In genomic region chr1:72711684-72712083, GRCm38 (mm10) we compare ENCODE assay signal across 8 mouse cellular contexts. TPM values are rescaled to one million over a fixed set of nuclear protein-coding genes. Genes with fewer than 3 reads are reported as not detected.
DNase-seq lines count a peak whose midpoint lies in the region; ATAC-seq and TF ChIP-seq lines count a peak whose summit lies in the region.

No protein-coding gene starts in this region.

- under 1% methylated on average over 17 of the region's 17 CpGs for WGBS in cerebellum, adult 2 months
- under 1% methylated on average over 17 of the region's 17 CpGs for WGBS in thymus, adult 2 months
- under 1% methylated on average over 17 of the region's 17 CpGs for WGBS in midbrain, embryonic 15.5 days

- H3K36me3 ChIP-seq in thymus, adult 2 months (ENCODE audit: control insufficient read depth, insufficient read depth, low read length), result peaks cover 27% of the 10 kb centered on the region
- H3K36me3 ChIP-seq in midbrain, embryonic 15.5 days (replicated peaks), result peaks cover 14% of the 10 kb centered on the region

- TF ChIP-seq CTCF in cerebellum, adult 2 months (IDR thresholded peaks at IDR 0.05; ENCODE audit: borderline replicate concordance, insufficient read depth, low read depth, low read length), result no peak
- no peak for TF ChIP-seq CTCF in thymus, adult 2 months (IDR thresholded peaks at IDR 0.05; ENCODE audit: borderline replicate concordance, control insufficient read depth, extremely low read depth, insufficient read depth, low read length, poor library complexity)

- H3K4me2 ChIP-seq in midbrain, embryonic 15.5 days, result peak overlapping the region; percentile 63

- peak overlapping the region; percentile 97 for H3K4me3 ChIP-seq in cerebellum, adult 2 months (replicated peaks; ENCODE audit: insufficient read depth, low read depth, low read length)
- H3K4me3 ChIP-seq in thymus, adult 2 months (ENCODE audit: control insufficient read depth, insufficient read depth, low read length), result peak overlapping the region; percentile 88
- H3K4me3 ChIP-seq in midbrain, embryonic 15.5 days, result peak overlapping the region; percentile 64

- H3K4me1 ChIP-seq in cerebellum, adult 2 months (ENCODE audit: control insufficient read depth, insufficient read depth, low read length), result peaks cover 3% of the 10 kb centered on the region
- H3K4me1 ChIP-seq in thymus, adult 2 months (replicated peaks; ENCODE audit: control insufficient read depth, insufficient read depth, low read length), result peaks cover 10% of the 10 kb centered on the region
- H3K4me1 ChIP-seq in midbrain, embryonic 15.5 days, result peaks cover 20% of the 10 kb centered on the region

- peak overlapping the region; percentile 81 for H3K9ac ChIP-seq in midbrain, embryonic 15.5 days

- no peak; the same call in 1 of the 2 replicates for ATAC-seq in midbrain, embryonic 15.5 days (replicated peaks)

- H3K27me3 ChIP-seq in cerebellum, adult 2 months (ENCODE audit: control insufficient read depth, insufficient read depth, low read length), result no peaks in the 10 kb centered on the region
- H3K27me3 ChIP-seq in thymus, adult 2 months (ENCODE audit: control insufficient read depth, insufficient read depth, low read length), result no peaks in the 10 kb centered on the region
- no peaks in the 10 kb centered on the region for H3K27me3 ChIP-seq in midbrain, embryonic 15.5 days (replicated peaks)

- H3K9me3 ChIP-seq in midbrain, embryonic 15.5 days, result no peaks in the 10 kb centered on the region

- no peak for TF ChIP-seq POLR2A in cerebellum, adult 2 months (IDR thresholded peaks at IDR 0.05; ENCODE audit: borderline replicate concordance, insufficient read depth, low read length)
- TF ChIP-seq POLR2A in thymus, adult 2 months (IDR thresholded peaks at IDR 0.05; ENCODE audit: control insufficient read depth, extremely low read depth, insufficient read depth, low read length, poor library complexity), result no peak

- no peak for DNase-seq in cerebellum, adult 2 months
- DNase-seq in cerebellum, adult 11 months, result no peak
- no peak for DNase-seq in thymus, adult 2 months
- no peak for DNase-seq in thymus, postnatal 36 days
- peak; percentile 60 for DNase-seq in induced T-regulatory cell, adult 2 months (ENCODE audit: low read depth)
- DNase-seq in gastrocnemius, postnatal 14 days, result no peak
- no peak for DNase-seq in right cerebral cortex, adult 2 months (ENCODE audit: low spot score in 2 of 2)

- intact Hi-C loops in gastrocnemius, postnatal 14 days (cut with DNase I; ENCODE audit: low total_unique reads), result no loop called here

- H3K27ac ChIP-seq in cerebellum, adult 2 months (ENCODE audit: insufficient read depth, low read length), result 0 out of 2 replicates have a peak overlapping the region, but pooled peaks have one; percentile 42
- H3K27ac ChIP-seq in thymus, adult 2 months (ENCODE audit: control insufficient read depth, insufficient read depth, low read length), result peak overlapping the region; percentile 58
- peak overlapping the region; percentile 84 for H3K27ac ChIP-seq in midbrain, embryonic 15.5 days

RNA-seq across cellular contexts. Expression of gene Rpl37a, which starts 0.6 kb away (rescaled TPM):
- 575 and 649 TPM in 2 replicates for polyA plus RNA-seq in cerebellum, adult 2 months (2012; rRNA removed)
- polyA plus RNA-seq in thymus, adult 2 months (2012; rRNA removed), result 697 and 870 TPM in 2 replicates
- polyA plus RNA-seq in midbrain, embryonic 15.5 days (2015; fragmentation: Nextera tagmentation; extraction: Ambion mirVana), result 838 and 878 TPM in 2 replicates
- 100 to 1,000 TPM; 731 to 785 TPM for total RNA-seq in gastrocnemius, postnatal 14 days (2021)

RNA-seq across cellular contexts. Expression of gene Ankar, which starts 11.3 kb away (rescaled TPM):
- polyA plus RNA-seq in cerebellum, adult 2 months (2012; rRNA removed), result not detected in 2 replicates
- polyA plus RNA-seq in thymus, adult 2 months (2012; rRNA removed), result not detected in 2 replicates
- polyA plus RNA-seq in midbrain, embryonic 15.5 days (2015; fragmentation: Nextera tagmentation; extraction: Ambion mirVana), result not detected in 2 replicates
- not detected for total RNA-seq in gastrocnemius, postnatal 14 days (2021)
